Mouse (Mus musculus): Measurements from ENCODE around the gene Ap1s3. TPM values are rescaled to one million over a fixed set of nuclear protein-coding genes. Genes with fewer than 3 reads are reported as not detected.
A peak's percentile ranks its signal among the peaks of the same experiment; 100 is the strongest.

Ap1s3 gene
- total RNA-seq (2021), result 1 to 10 TPM; 1.7 to 2.0 TPM
- long read RNA-seq, result 0 reads

DNA sequence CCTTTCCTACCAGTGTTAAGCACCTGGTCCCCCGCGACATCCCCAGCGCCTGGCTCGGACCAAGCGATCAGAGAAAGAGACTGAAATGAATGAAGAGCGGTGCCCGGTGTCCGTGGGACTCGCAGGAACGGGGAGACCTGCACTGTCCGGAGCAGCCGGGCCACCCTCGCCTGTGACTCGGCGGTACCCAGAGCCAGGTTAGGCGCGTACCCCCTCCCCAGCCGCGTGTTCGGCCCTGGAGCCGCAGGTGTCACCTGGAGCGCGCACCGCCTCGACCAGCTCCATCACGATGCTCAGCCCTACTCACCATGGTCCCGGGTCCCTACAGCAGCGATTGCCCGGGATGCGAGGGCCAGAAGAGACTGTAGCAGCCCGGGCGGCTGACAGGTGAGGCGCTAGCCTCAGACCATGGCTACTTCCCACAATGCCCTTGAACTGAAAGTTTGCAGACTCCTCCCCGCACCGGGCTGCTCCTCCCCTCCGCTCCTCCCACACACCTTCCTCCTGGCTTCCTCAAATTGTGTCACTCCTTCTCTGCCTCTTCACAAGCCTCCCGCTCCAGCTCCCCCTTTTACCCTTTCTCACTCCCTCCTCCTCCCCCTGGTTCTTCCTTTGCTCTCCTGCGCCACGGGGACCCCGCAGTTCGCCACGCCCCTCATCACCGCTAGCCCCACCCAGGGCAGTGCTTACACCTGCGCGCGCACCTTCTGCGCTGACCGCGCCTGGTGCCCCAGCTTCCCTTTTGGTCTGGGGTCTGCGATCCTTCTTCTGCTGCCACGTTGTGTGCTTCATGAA, at the start of gene Ap1s3:
Gene Ap1s3 (minus strand): TSS at position 430 of the 795 bp plus-strand sequence.
- peak; percentile 19 to 51 for DNase-seq (ENCODE audit: low spot score in 2 of 2)

DNA sequence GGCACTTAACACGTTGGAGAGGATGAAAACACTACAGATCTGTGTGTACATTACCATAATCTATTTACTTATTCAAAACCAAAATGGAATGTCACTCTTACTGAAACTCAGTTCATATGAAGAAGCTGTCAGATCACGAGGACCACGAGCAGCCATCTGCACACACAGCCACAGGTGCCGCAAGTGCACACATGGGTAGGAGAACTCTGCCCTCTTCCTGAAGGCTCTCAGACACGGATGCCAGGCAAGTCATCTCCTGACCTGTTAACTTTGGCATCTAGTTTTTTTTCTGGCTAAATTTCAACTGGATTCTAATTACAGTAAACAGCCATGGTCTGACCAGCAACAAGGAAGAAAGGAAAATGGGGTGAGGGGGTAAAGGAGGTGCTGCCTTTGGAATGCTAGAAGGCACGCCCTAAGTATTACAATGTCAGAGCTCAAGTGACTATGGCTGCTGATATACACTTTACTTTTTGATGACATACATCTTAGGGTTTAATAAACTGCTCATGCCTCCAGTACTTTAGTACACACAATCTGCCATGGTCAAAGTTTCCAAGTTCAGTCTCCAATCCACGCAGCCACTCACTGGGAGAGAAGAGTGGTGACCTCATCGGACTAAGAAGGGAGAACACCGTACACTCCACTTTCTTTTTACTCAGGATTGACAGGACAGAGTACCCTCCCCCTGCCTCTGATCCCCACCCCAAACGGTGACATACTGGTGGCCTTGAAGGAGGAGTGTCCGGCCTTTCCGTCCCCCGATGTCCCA, 42.6 kb upstream of the Ap1s3 start:
- no peak for DNase-seq (ENCODE audit: low spot score in 2 of 2)

DNA sequence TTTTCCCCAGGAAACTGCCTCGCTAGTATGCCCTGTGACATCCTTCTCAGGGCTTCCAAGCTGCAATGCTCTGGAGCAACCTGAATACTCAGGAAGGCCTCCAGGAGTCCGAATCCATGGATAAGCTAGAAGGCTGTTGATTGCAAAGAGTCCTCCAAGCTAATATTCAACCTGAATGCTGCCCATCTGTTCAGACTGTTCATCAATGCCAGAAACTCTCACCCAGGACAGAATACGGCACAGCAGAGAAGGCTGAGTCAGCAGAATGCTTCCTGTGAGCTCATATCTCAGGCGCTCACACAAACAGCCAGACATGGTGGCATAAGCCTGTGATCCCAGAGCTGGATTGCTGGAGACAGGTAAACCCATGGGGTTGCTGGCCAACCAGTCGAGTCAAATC, 41.3 kb upstream of the Ap1s3 start:
- DNase-seq (ENCODE audit: low spot score in 2 of 2), result no peak

GRCm38 (mm10) chr1:79711147-79712126, 39.7 kb upstream of the Ap1s3 start:
- no peak for DNase-seq (ENCODE audit: low spot score in 2 of 2)

DNA sequence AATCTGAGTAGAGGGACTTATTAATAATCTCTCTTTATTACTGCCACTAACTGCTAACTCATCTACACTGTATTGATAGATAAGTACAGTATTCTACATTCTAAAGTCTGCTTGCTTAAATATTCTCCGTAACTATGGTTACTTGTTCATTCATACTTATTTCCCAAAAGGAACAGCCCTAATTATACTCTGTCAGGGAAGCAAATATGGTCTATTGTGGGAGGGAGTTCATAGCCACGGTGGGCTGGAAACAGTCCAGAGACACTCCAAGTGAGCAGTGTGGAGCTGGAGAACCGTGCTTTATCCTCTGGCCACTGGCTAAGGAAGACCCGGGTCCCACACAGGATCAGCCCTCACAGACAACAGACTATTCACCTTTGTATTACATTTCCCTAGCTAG, 38.9 kb upstream of the Ap1s3 start:
- peak in 1 of 2 experiments; percentile 46 for DNase-seq (ENCODE audit: low spot score in 2 of 2)

- no peak for DNase-seq (ENCODE audit: low spot score in 2 of 2)
These were observed 38.4 kb upstream of the Ap1s3 start for GRCm38 (mm10) chr1:79710216-79710615.

DNA sequence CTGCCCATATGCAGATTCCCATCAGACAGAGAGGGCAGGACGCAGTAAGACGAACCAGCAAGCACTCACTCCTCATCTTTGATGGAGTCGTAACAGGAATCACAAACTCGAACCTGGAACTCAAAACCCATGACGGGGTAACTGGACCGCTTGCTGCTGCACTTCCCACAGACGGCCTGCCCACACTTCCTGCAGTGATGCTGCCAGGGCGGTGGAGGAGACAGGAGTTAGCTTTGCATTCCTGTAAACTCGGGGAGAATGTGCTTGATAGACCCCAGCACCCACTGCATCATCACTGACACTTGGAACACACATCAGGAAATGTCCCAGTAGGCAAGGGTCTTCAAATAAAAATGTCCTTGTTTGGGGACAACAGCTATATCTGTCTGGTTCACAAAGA, 35.6 kb upstream of the Ap1s3 start:
- no peak for DNase-seq (ENCODE audit: low spot score in 2 of 2)

DNA sequence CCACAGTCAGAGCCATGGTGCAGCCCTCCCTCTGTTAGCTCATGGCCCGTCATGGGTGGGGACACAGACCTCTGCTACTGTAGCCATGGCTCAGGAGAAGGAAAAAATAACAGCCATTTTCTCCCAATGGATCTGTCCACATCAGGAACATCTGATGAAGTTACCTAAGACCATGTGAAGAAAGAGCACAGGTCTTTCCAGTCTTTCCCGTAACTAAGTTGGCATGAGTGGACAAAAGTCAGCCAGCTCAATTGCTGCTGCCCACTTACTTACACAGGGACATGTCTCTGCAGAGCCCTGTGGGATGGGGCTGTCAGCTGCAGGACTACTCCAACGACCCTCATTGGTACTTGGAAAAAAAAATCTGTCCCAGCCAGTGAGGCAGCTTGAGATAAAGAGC, 34.9 kb upstream of the Ap1s3 start:
- no peak for DNase-seq (ENCODE audit: low spot score in 2 of 2)

GRCm38 (mm10) chr1:79704672-79705071, 32.9 kb upstream of the Ap1s3 start:
- DNase-seq (ENCODE audit: low spot score in 2 of 2), result no peak

- DNase-seq (ENCODE audit: low spot score in 2 of 2), result no peak
These were observed 31.7 kb upstream of the Ap1s3 start for GRCm38 (mm10) chr1:79703520-79703919.

- DNase-seq (ENCODE audit: low spot score in 2 of 2), result no peak
These were observed 26.7 kb upstream of the Ap1s3 start for GRCm38 (mm10) chr1:79698506-79698905.

DNA sequence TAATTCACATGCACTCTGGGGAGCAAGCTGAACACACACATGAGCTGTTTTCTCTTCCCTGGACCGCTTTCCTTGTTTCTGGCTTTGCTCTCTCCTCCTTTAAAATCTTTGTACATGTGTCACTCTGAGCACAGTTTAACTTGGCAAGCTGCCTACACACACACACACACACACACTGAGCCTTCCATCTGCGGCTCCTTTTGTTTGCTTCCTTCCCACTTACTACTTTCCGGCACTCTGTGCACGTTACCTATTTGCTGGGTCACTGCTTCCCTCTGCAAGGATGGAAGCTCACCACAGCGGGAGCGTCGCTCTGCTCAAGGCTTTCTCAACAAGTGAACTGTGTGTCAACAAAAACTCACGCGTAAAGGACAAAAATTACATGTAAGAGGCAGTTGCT, 25.6 kb upstream of the Ap1s3 start:
- peak; percentile 22 to 66 for DNase-seq (ENCODE audit: low spot score in 2 of 2)

DNA sequence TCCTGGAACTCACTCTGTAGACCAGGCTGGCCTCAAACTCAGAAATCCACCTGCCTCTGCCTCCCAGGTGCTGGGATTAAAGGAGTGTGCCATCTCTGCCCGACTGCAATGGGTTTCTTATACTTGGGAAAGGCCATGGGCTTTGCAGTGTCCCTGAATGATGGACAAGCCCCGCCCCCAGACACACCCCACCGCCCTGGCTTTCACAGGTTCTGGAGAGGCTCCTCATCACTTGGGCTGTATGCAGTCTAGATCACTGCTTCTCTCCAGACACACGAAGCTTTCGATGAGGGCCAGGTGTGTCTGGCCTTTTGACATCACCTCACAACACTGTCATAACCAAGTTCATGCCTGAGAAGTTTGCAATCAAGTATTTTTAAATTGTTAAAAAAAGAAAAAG, 25.2 kb upstream of the Ap1s3 start:
- DNase-seq (ENCODE audit: low spot score in 2 of 2), result no peak

GRCm38 (mm10) chr1:79692482-79692881, 20.7 kb upstream of the Ap1s3 start:
- no peak for DNase-seq (ENCODE audit: low spot score in 2 of 2)

DNA sequence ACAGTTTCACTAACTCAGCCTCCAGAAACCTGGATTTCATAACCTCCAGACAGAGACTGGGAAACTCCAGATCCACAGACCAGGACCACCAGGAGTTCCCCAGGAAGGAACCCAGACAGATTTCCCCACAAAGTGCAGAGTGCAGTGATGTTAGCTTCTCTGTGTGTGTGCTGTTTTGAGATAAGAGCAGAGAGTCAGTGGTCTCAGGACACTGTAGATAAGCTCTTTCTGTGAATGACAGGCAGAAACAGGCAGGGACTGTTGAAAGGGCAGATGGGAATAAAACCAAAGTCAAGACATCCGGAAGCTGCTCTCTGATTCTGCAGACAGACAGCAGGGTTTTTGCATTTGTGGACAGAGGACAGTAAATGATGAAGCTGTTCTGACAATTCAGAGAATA, 15.5 kb upstream of the Ap1s3 start:
- DNase-seq (ENCODE audit: low spot score in 2 of 2), result no peak

DNA sequence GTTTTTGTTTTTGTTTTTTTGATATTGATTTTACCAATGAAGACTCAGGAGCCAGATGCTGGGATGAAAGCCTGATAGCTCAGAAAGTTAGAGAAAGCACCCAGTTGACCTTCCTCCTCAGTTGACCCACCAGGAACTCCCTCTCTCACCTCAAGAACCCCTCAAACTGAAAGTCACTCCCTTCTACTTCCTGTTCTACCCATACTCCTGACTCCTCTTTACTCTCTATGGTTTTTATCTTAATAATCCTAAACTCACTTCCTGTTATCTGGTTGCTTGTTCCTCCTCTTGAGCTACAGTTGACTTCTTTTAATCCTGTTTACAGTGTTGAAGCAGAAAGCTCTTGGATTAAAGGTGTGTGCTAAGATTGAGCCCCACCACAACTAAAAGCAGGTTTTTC, 12.3 kb upstream of the Ap1s3 start:
- DNase-seq (ENCODE audit: low spot score in 2 of 2), result no peak

- DNase-seq (ENCODE audit: low spot score in 2 of 2), result no peak
These were observed 11.2 kb upstream of the Ap1s3 start for GRCm38 (mm10) chr1:79682936-79683335.

DNA sequence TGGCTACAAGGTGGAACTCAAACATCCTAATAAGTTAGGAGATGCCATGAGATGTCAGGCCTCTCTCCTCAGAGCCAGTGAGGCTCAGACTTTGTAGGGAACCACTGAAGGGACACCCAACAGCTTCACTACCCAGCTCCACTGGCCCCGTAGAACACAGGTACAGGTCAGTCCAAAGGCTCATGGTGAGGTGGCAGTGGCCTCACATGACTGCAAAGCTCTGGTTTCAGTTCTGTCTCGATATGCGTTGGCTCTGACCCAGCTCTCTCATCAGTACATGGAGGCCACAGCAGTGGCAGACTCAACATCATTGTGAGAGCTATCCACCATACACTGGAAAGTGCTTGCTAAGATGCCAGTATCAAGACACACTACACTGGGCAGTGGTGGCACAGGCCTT, 9.0 kb upstream of the Ap1s3 start:
- DNase-seq (ENCODE audit: low spot score in 2 of 2), result no peak

GRCm38 (mm10) chr1:79678117-79678684, 6.4 kb upstream of the Ap1s3 start:
- no peak for DNase-seq (ENCODE audit: low spot score in 2 of 2)

GRCm38 (mm10) chr1:79675716-79676115, 3.9 kb upstream of the Ap1s3 start:
- DNase-seq (ENCODE audit: low spot score in 2 of 2), result no peak

GRCm38 (mm10) chr1:79671196-79671542, 603 bp downstream of the Ap1s3 start:
- no peak for DNase-seq (ENCODE audit: low spot score in 2 of 2)

Measured in layer of hippocampus, adult 18-20 months (tissue).